Mouse (Mus musculus) MEL (cell line): ENCODE data around the gene Slc26a10. TPM values are rescaled to one million over a fixed set of nuclear protein-coding genes. Genes with fewer than 3 reads are reported as not detected.

ENCODE experiments used
- DNase-seq: peaks from one replicate; pipeline ENCODE4 v3.0.0; 2011; ENCODE audit warnings: low read depth, low spot score
- H3K27ac ChIP-seq: 2 replicates; pipeline ENCODE4 v1.5.1; 2012; ENCODE audit warnings: low read depth, mild to moderate bottlenecking, control low read depth, low read length, moderate library complexity; ENCODE audit not compliant: control insufficient read depth
- H3K27me3 ChIP-seq, 2 experiments: fragments of 150-350 bp in 1 of 2; sonication (generic) in 1 of 2; 2 replicates each; pipeline ENCODE4 v1.6.1; 2012; ENCODE audit warnings: low read length in 2 of 2, mild to moderate bottlenecking in 2 of 2, improper control_type of control experiment in 1 of 2, moderate library complexity in 1 of 2; ENCODE audit not compliant: insufficient read depth in 2 of 2, control insufficient read depth in 1 of 2
- H3K36me3 ChIP-seq, 2 experiments: 2 replicates each; pipeline ENCODE4 v1.6.1; 2012 to 2014; ENCODE audit warnings: low read length in 2 of 2, improper control_type of control experiment in 1 of 2, inconsistent platforms in 1 of 2, mild to moderate bottlenecking in 1 of 2; ENCODE audit not compliant: insufficient read depth in 2 of 2, control insufficient read depth in 1 of 2
- H3K4me1 ChIP-seq, 2 experiments: fragments of 150-350 bp in 1 of 2; sonication (generic) in 1 of 2; 2 replicates each; pipeline ENCODE4 v1.6.1; 2012; ENCODE audit warnings: low read length in 2 of 2, improper control_type of control experiment in 1 of 2, mild to moderate bottlenecking in 1 of 2; ENCODE audit not compliant: insufficient read depth in 2 of 2, control insufficient read depth in 1 of 2
- H3K4me3 ChIP-seq, 2 experiments: fragments of 150-350 bp in 1 of 2; sonication (generic) in 1 of 2; 2 replicates each; pipeline ENCODE4 v1.5.1; 2012; ENCODE audit warnings: low read depth in 2 of 2, low read length in 2 of 2, mild to moderate bottlenecking in 2 of 2, moderate library complexity in 2 of 2, control low read depth in 1 of 2, improper control_type of control experiment in 1 of 2; ENCODE audit not compliant: control insufficient read depth in 1 of 2, insufficient read depth in 1 of 2
- H3K79me2 ChIP-seq: 2 replicates; pipeline ENCODE4 v1.6.1; 2012; ENCODE audit warnings: mild to moderate bottlenecking, low read length, moderate library complexity; ENCODE audit not compliant: control insufficient read depth, poor library complexity, insufficient read depth
- H3K9ac ChIP-seq: 2 replicates; pipeline ENCODE4 v1.6.1; 2012; ENCODE audit warnings: low read depth, mild to moderate bottlenecking, control low read depth, low read length, moderate library complexity; ENCODE audit not compliant: control insufficient read depth, poor library complexity, severe bottlenecking
- H3K9me3 ChIP-seq: fragments of 150-350 bp; sonication (generic); replicated peaks from 2 replicates; pipeline ENCODE4 v1.6.1; 2012; ENCODE audit warnings: mild to moderate bottlenecking, low read length, improper control_type of control experiment, moderate library complexity; ENCODE audit not compliant: insufficient read depth
- BHLHE40 ChIP-seq: IDR thresholded peaks from 2 replicates; pipeline ENCODE4 v1.6.1; 2012; ENCODE audit warnings: low read depth, mild to moderate bottlenecking, inconsistent platforms, low read length, improper control_type of control experiment, borderline replicate concordance
- CHD2 ChIP-seq: IDR thresholded peaks from 2 replicates; pipeline ENCODE4 v1.6.1; 2011; ENCODE audit warnings: low read length, improper control_type of control experiment
- CTCF ChIP-seq, 3 experiments: IDR thresholded peaks in 2 of 3; conservative IDR thresholded peaks in 1 of 3; 2 replicates each; pipeline ENCODE4 v1.5.1; 2011 to 2012; ENCODE audit warnings: low read length in 3 of 3, low read depth in 2 of 3, mild to moderate bottlenecking in 2 of 3, improper control_type of control experiment in 1 of 3, inconsistent platforms in 1 of 3, mixed read lengths in 1 of 3, moderate library complexity in 1 of 3; ENCODE audit not compliant: control insufficient read depth in 1 of 3, insufficient read depth in 1 of 3, poor library complexity in 1 of 3, severe bottlenecking in 1 of 3
- E2F4 ChIP-seq: IDR thresholded peaks from 2 replicates; pipeline ENCODE4 v1.6.1; 2011; ENCODE audit warnings: low read depth, low read length, improper control_type of control experiment, borderline replicate concordance
- ELF1 ChIP-seq: IDR thresholded peaks from 2 replicates; pipeline ENCODE4 v1.6.1; 2014; ENCODE audit warnings: low read depth, mild to moderate bottlenecking, inconsistent platforms, low read length, improper control_type of control experiment, moderate library complexity
- EP300 ChIP-seq, 2 experiments: IDR thresholded peaks; 2 replicates each; pipeline ENCODE4 v1.6.1; 2011; ENCODE audit warnings: improper control_type of control experiment in 2 of 2, low read length in 2 of 2, low read depth in 1 of 2, mild to moderate bottlenecking in 1 of 2
- ETS1 ChIP-seq: IDR thresholded peaks from 2 replicates; pipeline ENCODE4 v1.6.1; 2012; ENCODE audit warnings: low read depth, mild to moderate bottlenecking, inconsistent platforms, low read length, improper control_type of control experiment, moderate library complexity
- GABPA ChIP-seq: IDR thresholded peaks from 2 replicates; pipeline ENCODE4 v1.6.1; 2012; ENCODE audit warnings: low read depth, mild to moderate bottlenecking, inconsistent platforms, low read length, improper control_type of control experiment, moderate library complexity
- GATA1 ChIP-seq: IDR thresholded peaks from 2 replicates; pipeline ENCODE4 v1.6.1; 2011; ENCODE audit warnings: low read depth, low read length, improper control_type of control experiment
- HCFC1 ChIP-seq: IDR thresholded peaks from 2 replicates; pipeline ENCODE4 v1.6.1; 2012; ENCODE audit warnings: low read depth, mild to moderate bottlenecking, inconsistent platforms, low read length, improper control_type of control experiment, moderate library complexity
- JUND ChIP-seq: IDR thresholded peaks from 2 replicates; pipeline ENCODE4 v1.6.1; 2011; ENCODE audit warnings: low read depth, mild to moderate bottlenecking, improper control_type of control experiment, low read length
- KAT2A ChIP-seq: conservative IDR thresholded peaks from 2 replicates; pipeline ENCODE4 v1.6.1; 2012; ENCODE audit warnings: low read depth, low read length, improper control_type of control experiment, inconsistent platforms
- MAX ChIP-seq: IDR thresholded peaks from 2 replicates; pipeline ENCODE4 v1.6.1; 2011; ENCODE audit warnings: low read length, improper control_type of control experiment
- MEF2A ChIP-seq: IDR thresholded peaks from 2 replicates; pipeline ENCODE4 v1.6.1; 2014; ENCODE audit warnings: low read depth, mild to moderate bottlenecking, inconsistent platforms, low read length, improper control_type of control experiment; ENCODE audit not compliant: poor library complexity, insufficient replicate concordance, severe bottlenecking; ENCODE audit errors: extremely low read depth
- MYB ChIP-seq: IDR thresholded peaks from 2 replicates; pipeline ENCODE4 v1.6.1; 2011; ENCODE audit warnings: mild to moderate bottlenecking, low read depth, low read length, improper control_type of control experiment
- NELFE ChIP-seq: IDR thresholded peaks from 2 replicates; pipeline ENCODE4 v1.6.1; 2011; ENCODE audit warnings: low read depth, low read length, improper control_type of control experiment
- NRF1 ChIP-seq: IDR thresholded peaks from 2 replicates; pipeline ENCODE4 v1.6.1; 2014; ENCODE audit warnings: low read depth, mild to moderate bottlenecking, inconsistent platforms, low read length, improper control_type of control experiment, moderate library complexity; ENCODE audit not compliant: poor library complexity, insufficient read depth, severe bottlenecking
- POLR2AphosphoS2 ChIP-seq: IDR thresholded peaks from 2 replicates; pipeline ENCODE4 v1.6.1; 2011; ENCODE audit warnings: low read length, improper control_type of control experiment
- POLR2AphosphoS5 ChIP-seq: IDR thresholded peaks from 2 replicates; pipeline ENCODE4 v1.6.1; 2012; ENCODE audit warnings: low read depth, borderline replicate concordance, mild to moderate bottlenecking, inconsistent platforms, low read length, moderate library complexity, mixed read lengths
- RCOR1 ChIP-seq: IDR thresholded peaks from 2 replicates; pipeline ENCODE4 v1.6.1; 2012; ENCODE audit warnings: low read depth, mild to moderate bottlenecking, inconsistent platforms, low read length, improper control_type of control experiment
- SIN3A ChIP-seq: IDR thresholded peaks from 2 replicates; pipeline ENCODE4 v1.6.1; 2012; ENCODE audit warnings: low read length, improper control_type of control experiment, inconsistent platforms
- SMC3 ChIP-seq: IDR thresholded peaks from 2 replicates; pipeline ENCODE4 v1.6.1; 2011; ENCODE audit warnings: low read depth, low read length, improper control_type of control experiment
- TAL1 ChIP-seq: IDR thresholded peaks from 2 replicates; pipeline ENCODE4 v1.6.1; 2012; ENCODE audit warnings: mild to moderate bottlenecking, inconsistent platforms, low read length, moderate library complexity, mixed read lengths
- TBP ChIP-seq: IDR thresholded peaks from 2 replicates; pipeline ENCODE4 v1.8.0; 2011; ENCODE audit warnings: low read depth, low read length, improper control_type of control experiment
- TCF12 ChIP-seq: IDR thresholded peaks from 2 replicates; pipeline ENCODE4 v1.6.1; 2014; ENCODE audit warnings: low read depth, mild to moderate bottlenecking, inconsistent platforms, low read length, improper control_type of control experiment, moderate library complexity
- USF1 ChIP-seq: IDR thresholded peaks from 2 replicates; pipeline ENCODE4 v1.6.1; 2014; ENCODE audit warnings: low read depth, mild to moderate bottlenecking, inconsistent platforms, low read length, improper control_type of control experiment, moderate library complexity
- ZKSCAN1 ChIP-seq: IDR thresholded peaks from 2 replicates; pipeline ENCODE4 v1.6.1; 2012; ENCODE audit warnings: low read depth, mild to moderate bottlenecking, inconsistent platforms, low read length, improper control_type of control experiment, moderate library complexity
- ZNF384 ChIP-seq: IDR thresholded peaks from 2 replicates; pipeline ENCODE4 v1.6.1; 2012; ENCODE audit warnings: low read depth, mild to moderate bottlenecking, inconsistent platforms, low read length, improper control_type of control experiment
- polyA plus RNA-seq, 2 experiments: library from polyadenylated mRNA; stranded (reverse) in 1 of 2; unstranded in 1 of 2; fragments of >175 nt in 1 of 2; fragments of >200 nt in 1 of 2; gene quantifications; 2 replicates each; pipeline versions ENCODE4 v1.2.1 to v1.2.4; 2012; ENCODE audit warnings: low replicate concordance in 2 of 2, low read depth in 1 of 2; ENCODE audit not compliant: insufficient read length in 2 of 2, insufficient read depth in 1 of 2, missing spikeins in 1 of 2
- total RNA-seq: library from RNA; depleted of rRNA; stranded (reverse); fragments of 300-350 nt; gene quantifications from 2 replicates; pipeline ENCODE4 v1.2.3, GENCODE M21; 2012

The Slc26a10 gene
- total and polyA plus RNA-seq, 3 experiments: 1.1 to 1.3 TPM; not detected in 1

- Histone ChIP-seq H3K9me3 (no peaks in the 10 kb centered on the region), H3K79me2 (peaks cover 7% of the 10 kb centered on the region; the same call in 1 of the 2 replicates), H3K27ac (no peak overlapping the region), H3K4me3 (no peak overlapping the region), H3K36me3 (peaks cover 0 to 5% of the 10 kb centered on the region in 2 experiments; a peak in 2 of 4 replicates), H3K4me1 (peaks cover 0 to 18% of the 10 kb centered on the region in 2 experiments; a peak in 3 of 4 replicates), H3K9ac (no peak overlapping the region), H3K27me3 (no peaks in the 10 kb centered on the region)
- DNase-seq: no peak
- TF ChIP-seq SMC3 (no peak), HCFC1 (no peak), TCF12 (no peak), ETS1 (no peak), EP300 (IDR thresholded peaks at IDR 0.05; ENCODE audit: low read depth in 1 of 2, low read length in 2 of 2) (no peak), E2F4 (no peak), ZNF384 (no peak), KAT2A (no peak), MEF2A (no peak), JUND (no peak), TBP (no peak), POLR2AphosphoS2 (no peak), MYB (no peak), NELFE (no peak), POLR2AphosphoS5 (no peak), MAX (no peak), NRF1 (no peak), GATA1 (no peak)
These were observed 4.7 kb upstream of the Slc26a10 start for GRCm38 (mm10) chr10:127185101-127185500.

- DNase-seq: no peak
- peaks cover 0 to 4% of the 10 kb centered on the region in 2 experiments; a peak in 2 of 4 replicates for H3K36me3 ChIP-seq
- H3K4me1 ChIP-seq: peaks cover 0 to 19% of the 10 kb centered on the region in 2 experiments; a peak in 3 of 4 replicates
- peaks cover 6% of the 10 kb centered on the region; the same call in 1 of the 2 replicates for H3K79me2 ChIP-seq
- no peak for TF ChIP-seq E2F4
- TF ChIP-seq RCOR1: no peak
- no peak for TF ChIP-seq KAT2A
- TF ChIP-seq CTCF (IDR thresholded peaks at IDR 0.05 in 2 of 3, conservative IDR thresholded peaks at IDR 0.05 in 1 of 3; ENCODE audit: control insufficient read depth in 1 of 3, insufficient read depth in 1 of 3, low read depth in 2 of 3, low read length in 3 of 3, poor library complexity in 1 of 3, severe bottlenecking in 1 of 3): no peak
- no peak for TF ChIP-seq ZKSCAN1
- TF ChIP-seq BHLHE40: no peak
- no peak for TF ChIP-seq POLR2AphosphoS5
- no peak for TF ChIP-seq ELF1
- TF ChIP-seq CHD2: no peak
- TF ChIP-seq MEF2A: no peak
- no peak for TF ChIP-seq TCF12
- no peak for TF ChIP-seq GABPA
- no peak for TF ChIP-seq MAX
- TF ChIP-seq USF1: no peak
- TF ChIP-seq EP300 (IDR thresholded peaks at IDR 0.05; ENCODE audit: low read depth in 1 of 2, low read length in 2 of 2): no peak
- no peak for TF ChIP-seq SIN3A
- no peak for TF ChIP-seq TAL1
- no peaks in the 10 kb centered on the region for H3K27me3 ChIP-seq
- H3K9ac ChIP-seq: no peak overlapping the region
- H3K4me3 ChIP-seq: no peak overlapping the region
- no peaks in the 10 kb centered on the region for H3K9me3 ChIP-seq
- H3K27ac ChIP-seq: no peak overlapping the region
These were observed 3.3 kb upstream of the Slc26a10 start for GRCm38 (mm10) chr10:127183759-127184158.
